Mouse (Mus musculus) CH12.LX (cell line): ENCODE data around the gene Mdfi.

Experiments
- CHD2 ChIP-seq: IDR thresholded peaks from 2 replicates; pipeline ENCODE4 v1.6.1; 2011; ENCODE audit warnings: low read length, improper control_type of control experiment
- CTCF ChIP-seq, 2 experiments: IDR thresholded peaks in 1 of 2; conservative IDR thresholded peaks in 1 of 2; 2 replicates each; pipeline ENCODE4 v1.5.1; 2011 to 2012; ENCODE audit warnings: low read depth in 2 of 2, low read length in 2 of 2, improper control_type of control experiment in 1 of 2, inconsistent platforms in 1 of 2, mild to moderate bottlenecking in 1 of 2, moderate library complexity in 1 of 2
- ETS1 ChIP-seq: conservative IDR thresholded peaks from 2 replicates; pipeline ENCODE4 v1.6.1; 2012; ENCODE audit warnings: low read depth, mild to moderate bottlenecking, inconsistent platforms, low read length, improper control_type of control experiment, moderate library complexity
- IRF4 ChIP-seq: IDR thresholded peaks from 2 replicates; pipeline ENCODE4 v1.6.1; 2014; ENCODE audit warnings: low read depth, mild to moderate bottlenecking, inconsistent platforms, low read length, improper control_type of control experiment
- MAFK ChIP-seq: IDR thresholded peaks from 2 replicates; pipeline ENCODE4 v1.6.1; 2011; ENCODE audit warnings: low read length, improper control_type of control experiment; ENCODE audit not compliant: insufficient replicate concordance
- MEF2A ChIP-seq: IDR thresholded peaks from 2 replicates; pipeline ENCODE4 v1.6.1; 2014; ENCODE audit warnings: low read depth, mild to moderate bottlenecking, inconsistent platforms, low read length, improper control_type of control experiment, borderline replicate concordance
- PAX5 ChIP-seq: IDR thresholded peaks from 2 replicates; pipeline ENCODE4 v1.6.1; 2012; ENCODE audit warnings: low read length, inconsistent platforms, mixed read lengths
- POLR2A ChIP-seq: IDR thresholded peaks from 2 replicates; pipeline ENCODE4 v1.6.1; 2011; ENCODE audit warnings: low read depth, mild to moderate bottlenecking, improper control_type of control experiment, low read length
- TCF12 ChIP-seq: IDR thresholded peaks from 2 replicates; pipeline ENCODE4 v1.6.1; 2014; ENCODE audit warnings: low read depth, mild to moderate bottlenecking, inconsistent platforms, low read length, improper control_type of control experiment
- ZC3H11A ChIP-seq: IDR thresholded peaks from 2 replicates; pipeline ENCODE4 v1.6.1; 2012; ENCODE audit warnings: low read depth, mild to moderate bottlenecking, inconsistent platforms, low read length, improper control_type of control experiment

DNA sequence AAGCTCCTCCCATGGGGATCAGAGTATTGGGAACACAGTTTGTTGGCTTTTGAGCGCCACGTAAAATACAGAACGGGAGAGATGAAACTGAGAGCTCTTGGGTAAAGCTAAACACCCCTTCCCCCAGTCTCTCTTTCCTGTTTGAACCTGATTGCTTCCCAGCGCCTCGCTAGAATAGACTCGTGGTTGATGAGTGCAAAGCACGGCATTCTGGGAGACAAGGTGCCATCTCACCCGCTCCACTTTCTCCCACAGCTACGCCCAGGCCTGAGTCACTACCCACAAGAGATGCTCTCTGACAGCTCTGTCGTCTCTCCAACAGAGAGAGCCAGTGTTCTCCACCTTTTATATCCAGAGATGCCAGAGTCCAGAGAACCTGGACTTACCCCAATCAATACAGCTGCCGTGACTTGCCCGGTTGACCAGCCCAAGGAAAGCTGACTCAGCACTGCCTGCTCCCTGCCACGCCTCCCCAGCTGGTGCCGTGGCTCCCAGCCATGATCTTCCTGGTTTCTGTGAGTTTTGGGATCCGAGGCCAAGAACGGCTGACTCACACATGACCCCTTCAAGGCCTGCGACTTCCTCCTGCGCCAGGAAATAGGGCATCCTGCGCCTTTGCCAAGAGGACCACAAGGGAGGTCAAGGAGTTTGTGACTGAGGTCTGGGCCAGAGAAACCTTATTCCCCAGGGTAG, 7.6 kb upstream of the Mdfi start:
- TF ChIP-seq CTCF (conservative IDR thresholded peaks at IDR 0.05 in 1 of 2, IDR thresholded peaks at IDR 0.05 in 1 of 2; ENCODE audit: low read depth in 2 of 2, low read length in 2 of 2) (no peak), TCF12 (no peak), POLR2A (no peak), ZC3H11A (no peak), MEF2A (no peak), CHD2 (no peak), ETS1 (no peak), MAFK (peak; percentile 80), PAX5 (no peak), IRF4 (no peak)
